Mouse (Mus musculus): Measurements from ENCODE around the gene Plekhg6. TPM values are rescaled to one million over a fixed set of nuclear protein-coding genes. Genes with fewer than 3 reads are reported as not detected.

Plekhg6 gene
- polyA plus RNA-seq, 2 experiments: 0.38 to 0.39 TPM

DNA sequence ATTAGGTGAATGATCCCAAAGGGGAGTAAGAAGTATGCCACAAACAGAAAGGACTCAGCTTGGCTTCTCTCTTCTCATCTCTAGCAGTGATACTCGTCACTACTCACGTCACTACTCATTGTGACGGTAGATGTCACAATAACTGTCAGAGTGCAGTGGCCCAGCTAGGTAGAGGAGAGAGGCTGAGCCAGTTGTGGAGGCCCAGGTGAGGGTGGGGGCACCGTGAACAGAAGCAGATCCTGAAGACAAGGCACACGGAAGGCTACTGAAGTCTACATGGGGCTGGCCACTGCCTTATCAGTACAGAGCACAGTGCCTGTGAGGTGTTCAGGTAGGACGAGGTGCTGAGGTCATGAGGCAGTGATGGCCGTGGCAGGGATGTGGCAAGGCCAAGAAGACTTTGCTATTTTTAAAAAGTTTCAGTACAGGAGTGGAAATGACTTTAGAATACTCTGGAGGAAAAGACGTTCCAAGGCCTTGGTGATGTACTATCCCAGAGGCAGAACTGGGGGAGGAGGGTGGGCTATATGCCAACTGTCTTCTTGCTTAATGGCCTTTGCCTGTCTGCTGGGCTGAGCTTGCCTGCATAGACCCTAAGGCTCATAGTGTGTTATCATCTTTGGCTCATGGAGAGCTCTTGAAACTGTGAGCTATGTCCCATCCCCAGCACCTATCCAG, 29.1 kb downstream of the Plekhg6 start:
- Histone ChIP-seq H3K9ac (replicated peaks) (no peak overlapping the region), H3K4me3 (ENCODE audit: insufficient read depth in 1 of 2, low read depth in 2 of 2, low read length in 2 of 2) (peak overlapping the region in 1 of 2 experiments; percentile 61; a peak in 1 of 4 replicates), H3K9me3 (ENCODE audit: control insufficient read depth, low read length) (no peaks in the 10 kb centered on the region), H3K4me1 (replicated peaks; ENCODE audit: control insufficient read depth in 2 of 2, insufficient read depth in 2 of 2, low read length in 1 of 2) (peaks cover 0 to 42% of the 10 kb centered on the region in 2 experiments; a peak in 3 of 4 replicates), H3K4me2 (ENCODE audit: low read depth) (peak overlapping the region; percentile 61), H3K36me3 (replicated peaks; ENCODE audit: control insufficient read depth, insufficient read depth, low read depth) (no peaks in the 10 kb centered on the region), H3K27me3 (ENCODE audit: control insufficient read depth, insufficient read depth, low read length) (no peaks in the 10 kb centered on the region), H3K27ac (no peak overlapping the region)
- no peak for DNase-seq (ENCODE audit: low read depth in 3 of 3, low spot score in 3 of 3)
- 26% methylated on average over 8 of the region's 8 CpGs for WGBS (ENCODE audit: insufficient replicate concordance)
- no peak for ATAC-seq (ENCODE audit: insufficient read depth)
- no peak for TF ChIP-seq CTCF (IDR thresholded peaks at IDR 0.05; ENCODE audit: low read depth)
- no peak for TF ChIP-seq EP300 (IDR thresholded peaks at IDR 0.05; ENCODE audit: low read depth)

DNA sequence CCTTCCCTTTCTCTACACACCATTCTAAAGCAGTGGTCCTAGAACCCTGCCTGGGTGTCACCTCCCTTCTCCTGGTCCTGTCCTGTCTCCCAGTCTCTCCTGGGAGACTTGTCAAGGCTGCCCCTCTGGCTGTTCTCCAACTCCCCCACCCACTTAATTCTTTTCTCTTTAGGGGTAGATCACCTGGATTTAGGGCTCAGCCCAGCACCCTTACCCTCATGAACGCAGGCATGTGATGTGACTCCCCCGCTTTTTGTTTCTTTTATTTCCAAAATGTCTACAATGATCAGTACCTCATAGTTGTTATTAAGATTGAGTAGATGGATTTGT, 29.6 kb downstream of the Plekhg6 start:
- no peaks in the 10 kb centered on the region for H3K27me3 ChIP-seq (ENCODE audit: control insufficient read depth, insufficient read depth, low read length)
- peak overlapping the region; percentile 28 to 61; a peak in 3 of 4 replicates for H3K4me3 ChIP-seq (ENCODE audit: insufficient read depth in 1 of 2, low read depth in 2 of 2, low read length in 2 of 2)
- no peak overlapping the region for H3K9ac ChIP-seq (replicated peaks)
- ATAC-seq (ENCODE audit: insufficient read depth) (no peak), DNase-seq (ENCODE audit: low read depth in 3 of 3, low spot score in 3 of 3) (no peak)
- H3K27ac ChIP-seq: no peak overlapping the region
- H3K4me1 ChIP-seq (replicated peaks; ENCODE audit: control insufficient read depth in 2 of 2, insufficient read depth in 2 of 2, low read length in 1 of 2): peaks cover 0 to 42% of the 10 kb centered on the region in 2 experiments; a peak in 3 of 4 replicates
- 48% methylated on average over 2 of the region's 2 CpGs for WGBS (ENCODE audit: insufficient replicate concordance)
- H3K4me2 ChIP-seq (ENCODE audit: low read depth): peak overlapping the region; percentile 61
- no peaks in the 10 kb centered on the region for H3K36me3 ChIP-seq (replicated peaks; ENCODE audit: control insufficient read depth, insufficient read depth, low read depth)
- H3K9me3 ChIP-seq (ENCODE audit: control insufficient read depth, low read length): no peaks in the 10 kb centered on the region
- no peak for TF ChIP-seq CTCF (IDR thresholded peaks at IDR 0.05; ENCODE audit: low read depth)

GRCm38 (mm10) chr6:125350231-125350994, 30.2 kb downstream of the Plekhg6 start:
- peaks cover 0 to 40% of the 10 kb centered on the region in 2 experiments; a peak in 3 of 4 replicates for H3K4me1 ChIP-seq (replicated peaks; ENCODE audit: control insufficient read depth in 2 of 2, insufficient read depth in 2 of 2, low read length in 1 of 2)
- TF ChIP-seq EP300 (IDR thresholded peaks at IDR 0.05; ENCODE audit: low read depth): no peak
- no peak for TF ChIP-seq CTCF (IDR thresholded peaks at IDR 0.05; ENCODE audit: low read depth)
- no peaks in the 10 kb centered on the region for H3K27me3 ChIP-seq (ENCODE audit: control insufficient read depth, insufficient read depth, low read length)
- H3K36me3 ChIP-seq (replicated peaks; ENCODE audit: control insufficient read depth, insufficient read depth, low read depth): no peaks in the 10 kb centered on the region
- peak overlapping the region; percentile 61 to 67 for H3K4me3 ChIP-seq (ENCODE audit: insufficient read depth in 1 of 2, low read depth in 2 of 2, low read length in 2 of 2)
- H3K27ac ChIP-seq: no peak overlapping the region
- WGBS (ENCODE audit: insufficient replicate concordance): 6% methylated on average over 20 of the region's 20 CpGs
- DNase-seq (ENCODE audit: low read depth in 3 of 3, low spot score in 3 of 3) (no peak), ATAC-seq (ENCODE audit: insufficient read depth) (no peak)
- no peaks in the 10 kb centered on the region for H3K9me3 ChIP-seq (ENCODE audit: control insufficient read depth, low read length)
- peak overlapping the region; percentile 61 for H3K4me2 ChIP-seq (ENCODE audit: low read depth)
- peak overlapping the region; percentile 25 for H3K9ac ChIP-seq (replicated peaks)

DNA sequence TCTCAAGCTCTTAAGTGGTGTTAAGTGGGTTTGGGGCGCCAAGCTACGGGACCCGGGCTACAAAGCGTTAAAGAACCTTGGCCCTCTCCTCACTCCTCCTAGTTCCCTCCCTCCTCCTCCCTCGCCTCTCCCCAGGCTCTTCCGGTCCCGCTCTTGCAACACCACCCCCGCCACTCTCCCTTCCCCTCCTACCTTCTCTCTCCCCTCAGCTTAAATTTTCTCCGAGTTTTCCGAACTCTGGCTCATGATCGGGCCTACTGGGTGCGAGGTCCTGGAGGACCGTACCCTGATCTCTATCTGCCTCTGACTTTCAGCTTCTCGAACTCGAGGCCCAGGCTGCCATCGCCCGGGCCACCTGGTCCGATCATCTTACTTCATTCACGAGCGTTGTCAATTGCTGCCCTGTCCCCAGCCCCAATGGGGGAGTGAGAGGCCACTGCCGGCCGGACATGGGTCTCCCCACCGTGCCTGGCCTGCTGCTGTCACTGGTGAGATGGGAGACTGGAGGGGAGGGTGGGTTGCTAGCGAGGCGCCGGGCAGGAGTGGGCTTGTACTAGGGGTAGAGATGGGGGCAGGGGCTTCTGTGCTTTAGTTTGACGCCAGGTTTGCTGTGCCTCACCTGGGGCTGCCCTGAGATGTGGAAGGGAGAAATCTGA, 30.9 kb downstream of the Plekhg6 start:
- Histone ChIP-seq H3K27me3 (ENCODE audit: control insufficient read depth, insufficient read depth, low read length) (no peaks in the 10 kb centered on the region), H3K36me3 (replicated peaks; ENCODE audit: control insufficient read depth, insufficient read depth, low read depth) (no peaks in the 10 kb centered on the region)
- TF ChIP-seq EP300 (IDR thresholded peaks at IDR 0.05; ENCODE audit: low read depth) (no peak), CTCF (IDR thresholded peaks at IDR 0.05; ENCODE audit: low read depth) (no peak)

More for the DNA sequence above, 30.9 kb downstream of the Plekhg6 start:
- no peak overlapping the region for H3K27ac ChIP-seq
- no peaks in the 10 kb centered on the region for H3K9me3 ChIP-seq (ENCODE audit: control insufficient read depth, low read length)
- peak overlapping the region; percentile 50 for H3K9ac ChIP-seq (replicated peaks)
- DNase-seq (ENCODE audit: low read depth in 3 of 3, low spot score in 3 of 3) (peak in 2 of 3 experiments; percentile 27 to 29), ATAC-seq (ENCODE audit: insufficient read depth) (peak; percentile 69; the same call in 1 of the 2 replicates)
- WGBS (ENCODE audit: insufficient replicate concordance): 0% methylated on average over 27 of the region's 27 CpGs
- H3K4me3 ChIP-seq (ENCODE audit: insufficient read depth in 1 of 2, low read depth in 2 of 2, low read length in 2 of 2): peak overlapping the region; percentile 61 to 67
- peaks cover 0 to 34% of the 10 kb centered on the region in 2 experiments; a peak in 3 of 4 replicates for H3K4me1 ChIP-seq (replicated peaks; ENCODE audit: control insufficient read depth in 2 of 2, insufficient read depth in 2 of 2, low read length in 1 of 2)
- H3K4me2 ChIP-seq (ENCODE audit: low read depth): peak overlapping the region; percentile 61
